Mouse (Mus musculus) testis, adult 2 months (tissue): ENCODE measurements at regions not wholly inside any gene's neighbourhood (a gene's known extent, or its start where the extent isn't known, plus 50 kb on each side); places are given as distances from the start of the nearest gene placed in this dataset.

Experiments
- H3K27ac ChIP-seq: fragments of 200-500 bp; 2 replicates; pipeline ENCODE4 v1.5.1; 2012; ENCODE audit warnings: low read depth, low read length; ENCODE audit not compliant: control insufficient read depth, insufficient read depth
- H3K27me3 ChIP-seq: fragments of 200-500 bp; 2 replicates; pipeline ENCODE4 v1.6.1; 2012; ENCODE audit warnings: mild to moderate bottlenecking, low read length, moderate library complexity; ENCODE audit not compliant: control insufficient read depth, insufficient read depth
- H3K36me3 ChIP-seq: fragments of 200-500 bp; 2 replicates; pipeline ENCODE4 v1.6.1; 2012; ENCODE audit warnings: mild to moderate bottlenecking, low read length; ENCODE audit not compliant: control insufficient read depth, insufficient read depth
- H3K4me1 ChIP-seq: fragments of 200-500 bp; 2 replicates; pipeline ENCODE4 v1.6.1; 2012; ENCODE audit warnings: low read length; ENCODE audit not compliant: control insufficient read depth, insufficient read depth
- H3K4me3 ChIP-seq: fragments of 200-500 bp; 2 replicates; pipeline ENCODE4 v1.5.1; 2012; ENCODE audit warnings: low read depth, mild to moderate bottlenecking, low read length, moderate library complexity, mixed read lengths; ENCODE audit not compliant: control insufficient read depth
- CTCF ChIP-seq: fragments of 200-500 bp; IDR thresholded peaks from 2 replicates; pipeline ENCODE4 v1.5.1; 2012; ENCODE audit warnings: low read depth, mild to moderate bottlenecking, inconsistent platforms, low read length, moderate library complexity; ENCODE audit not compliant: control insufficient read depth, insufficient read depth, insufficient replicate concordance
- POLR2A ChIP-seq: fragments of 200-500 bp; IDR thresholded peaks from 2 replicates; pipeline ENCODE4 v1.6.1; 2012; ENCODE audit warnings: low read depth, mild to moderate bottlenecking, inconsistent platforms, low read length, moderate library complexity; ENCODE audit not compliant: control insufficient read depth

DNA sequence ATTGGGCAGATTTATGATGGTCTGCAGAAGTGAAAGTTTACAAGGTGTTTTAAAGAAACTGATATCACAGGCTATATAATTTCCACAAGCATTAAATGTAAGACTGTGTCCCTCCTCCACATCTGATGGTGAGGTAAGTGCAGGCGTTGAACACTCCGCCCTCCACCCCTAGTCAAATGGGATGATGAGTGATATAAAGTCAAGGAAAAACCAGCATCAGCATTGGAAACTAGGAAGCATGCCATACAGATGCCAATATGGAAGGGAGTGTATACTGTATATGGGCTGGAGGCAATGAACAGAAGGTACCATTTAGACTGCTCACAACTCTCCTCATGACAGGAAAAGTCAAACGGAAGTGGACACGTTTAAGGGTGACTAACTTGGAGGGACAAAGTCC is 468.5 kb upstream of the Gm26657 start:
- H3K27me3 ChIP-seq = no peaks in the 10 kb centered on the region
- no peaks in the 10 kb centered on the region for H3K4me1 ChIP-seq
- H3K27ac ChIP-seq = no peak overlapping the region

GRCm38 (mm10) chr4:56264626-56265025 is 475.2 kb upstream of the Gm26657 start:
- no peaks in the 10 kb centered on the region for H3K4me1 ChIP-seq
- H3K27me3 ChIP-seq = no peaks in the 10 kb centered on the region
- H3K4me3 ChIP-seq = no peak overlapping the region
- TF ChIP-seq POLR2A (no peak), CTCF (no peak)
- no peaks in the 10 kb centered on the region for H3K36me3 ChIP-seq
- H3K27ac ChIP-seq = no peak overlapping the region

More for the DNA sequence above, 468.5 kb upstream of the Gm26657 start:
- H3K36me3 ChIP-seq = no peaks in the 10 kb centered on the region
- no peak overlapping the region for H3K4me3 ChIP-seq
- TF ChIP-seq CTCF = no peak

GRCm38 (mm10) chr4:56263822-56264221 is 476.0 kb upstream of the Gm26657 start:
- Histone ChIP-seq H3K27me3 (no peaks in the 10 kb centered on the region), H3K4me3 (no peak overlapping the region), H3K36me3 (no peaks in the 10 kb centered on the region), H3K4me1 (no peaks in the 10 kb centered on the region), H3K27ac (no peak overlapping the region)
- TF ChIP-seq POLR2A (no peak), CTCF (no peak)

GRCm38 (mm10) chr4:56262589-56262988 is 477.3 kb upstream of the Gm26657 start:
- Histone ChIP-seq H3K27ac (no peak overlapping the region), H3K36me3 (no peaks in the 10 kb centered on the region), H3K27me3 (no peaks in the 10 kb centered on the region), H3K4me3 (no peak overlapping the region), H3K4me1 (no peaks in the 10 kb centered on the region)
- no peak for TF ChIP-seq POLR2A
- TF ChIP-seq CTCF = no peak

- H3K27me3 ChIP-seq = no peaks in the 10 kb centered on the region
- no peak overlapping the region for H3K27ac ChIP-seq
- TF ChIP-seq CTCF = no peak
- no peak for TF ChIP-seq POLR2A
- H3K4me3 ChIP-seq = no peak overlapping the region
- H3K36me3 ChIP-seq = no peaks in the 10 kb centered on the region
- H3K4me1 ChIP-seq = no peaks in the 10 kb centered on the region
Measured at GRCm38 (mm10) chr4:56261992-56262391, 477.9 kb upstream of the Gm26657 start.

DNA sequence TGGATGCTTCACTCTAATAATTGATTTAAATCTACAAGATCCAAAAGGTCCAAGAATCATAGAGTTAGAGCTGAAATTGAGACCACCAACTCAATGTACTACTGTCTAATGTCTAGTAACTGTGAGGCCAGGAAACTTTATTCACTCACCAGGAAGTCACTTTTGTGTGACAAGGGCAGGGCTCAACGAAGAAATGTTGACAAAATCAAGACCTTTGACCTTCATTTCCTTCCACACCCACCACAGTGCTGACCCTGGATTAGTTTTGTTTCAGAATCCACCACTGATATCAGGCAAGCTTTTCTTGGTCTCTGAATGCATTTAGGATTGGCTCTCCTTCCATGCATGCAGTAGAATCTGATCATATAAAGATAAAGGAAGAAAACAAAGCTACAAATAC is 487.5 kb upstream of the Gm26657 start:
- Histone ChIP-seq H3K27ac (no peak overlapping the region), H3K4me3 (no peak overlapping the region), H3K36me3 (no peaks in the 10 kb centered on the region), H3K27me3 (no peaks in the 10 kb centered on the region), H3K4me1 (no peaks in the 10 kb centered on the region)
- no peak for TF ChIP-seq POLR2A
- no peak for TF ChIP-seq CTCF

DNA sequence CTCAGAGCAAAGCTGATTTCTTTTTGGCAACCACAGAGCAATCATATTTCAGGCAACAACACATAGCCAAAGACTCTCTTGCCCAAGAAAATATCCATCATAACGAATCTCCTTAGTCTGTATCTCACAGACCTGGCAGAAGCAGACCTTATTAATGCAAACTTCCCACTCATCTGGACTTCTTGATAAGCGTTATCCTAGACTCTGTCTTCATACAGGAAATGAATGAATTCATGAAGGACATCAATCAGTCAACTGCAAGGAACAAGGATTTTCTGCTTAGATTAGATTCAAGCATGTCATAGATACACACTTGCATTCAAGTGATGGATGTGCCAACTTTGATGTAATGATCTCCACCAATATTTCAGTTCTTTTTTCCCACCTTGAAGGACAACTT is 488.1 kb upstream of the Gm26657 start:
- no peak for TF ChIP-seq CTCF
- TF ChIP-seq POLR2A = no peak
- Histone ChIP-seq H3K4me1 (no peaks in the 10 kb centered on the region), H3K27me3 (no peaks in the 10 kb centered on the region), H3K36me3 (no peaks in the 10 kb centered on the region), H3K27ac (no peak overlapping the region), H3K4me3 (no peak overlapping the region)

- no peaks in the 10 kb centered on the region for H3K4me1 ChIP-seq
- no peak overlapping the region for H3K4me3 ChIP-seq
- no peak overlapping the region for H3K27ac ChIP-seq
- TF ChIP-seq POLR2A (no peak), CTCF (no peak)
- H3K27me3 ChIP-seq = no peaks in the 10 kb centered on the region
- H3K36me3 ChIP-seq = no peaks in the 10 kb centered on the region
Measured at GRCm38 (mm10) chr4:56250611-56251010, 489.3 kb upstream of the Gm26657 start.

DNA sequence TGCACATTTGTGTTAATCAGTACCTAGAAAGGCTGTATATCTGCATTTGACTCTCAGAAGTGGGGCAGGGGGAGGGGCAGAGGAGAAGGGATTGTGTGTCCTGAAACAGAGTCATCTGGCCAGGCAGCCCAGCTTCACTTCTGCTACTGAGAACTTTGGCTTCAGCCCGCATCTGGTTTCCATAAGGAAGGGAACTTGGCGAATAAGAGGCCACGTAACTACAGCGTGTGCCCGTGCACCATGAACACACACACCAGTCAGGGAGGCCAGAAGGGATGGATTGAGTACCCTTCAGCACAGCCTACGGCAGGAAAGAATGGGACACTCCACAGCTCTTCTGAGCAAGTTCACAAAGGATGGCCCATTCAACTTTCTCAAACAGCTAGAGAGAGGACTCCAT is 496.0 kb upstream of the Gm26657 start:
- no peaks in the 10 kb centered on the region for H3K4me1 ChIP-seq
- H3K4me3 ChIP-seq = no peak overlapping the region
- H3K27ac ChIP-seq = no peak overlapping the region
- H3K36me3 ChIP-seq = no peaks in the 10 kb centered on the region
- H3K27me3 ChIP-seq = no peaks in the 10 kb centered on the region
- TF ChIP-seq POLR2A (no peak), CTCF (no peak)
